Mouse (Mus musculus): ENCODE measurements at regions not wholly inside any gene's neighbourhood (a gene's known extent, or its start where the extent isn't known, plus 50 kb on each side); places are given as distances from the start of the nearest gene placed in this dataset.

DNA sequence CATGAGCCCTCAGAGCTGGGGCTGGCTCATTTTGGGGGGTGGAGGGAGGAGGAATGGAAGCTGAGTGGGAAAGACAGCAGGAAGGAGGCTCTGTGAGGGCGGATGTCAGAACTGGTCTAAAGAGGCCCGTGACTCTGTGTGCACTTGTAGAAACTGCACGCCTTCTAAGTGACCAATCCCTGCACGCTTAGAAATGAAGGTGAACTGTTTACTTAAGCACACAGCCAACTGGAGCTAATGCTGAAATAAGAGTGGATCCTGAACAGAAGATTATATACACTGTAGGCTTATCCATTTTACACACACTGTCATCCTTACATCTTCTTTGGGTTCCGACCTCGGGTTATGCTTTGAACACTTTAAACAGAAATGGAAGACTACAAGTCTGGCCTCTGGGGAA lies 412.8 kb upstream of the Jmjd1c start:
- TF ChIP-seq CTCF (IDR thresholded peaks at IDR 0.05; ENCODE audit: low read depth) (no peak), EP300 (IDR thresholded peaks at IDR 0.05; ENCODE audit: low read depth) (no peak)
